Mouse (Mus musculus) testis, adult 2 months (tissue): ENCODE data around the gene Dync1i1.

Experiments used
- CTCF ChIP-seq: fragments of 200-500 bp; IDR thresholded peaks from 2 replicates; pipeline ENCODE4 v1.5.1; 2012; ENCODE audit warnings: low read depth, mild to moderate bottlenecking, inconsistent platforms, low read length, moderate library complexity; ENCODE audit not compliant: control insufficient read depth, insufficient read depth, insufficient replicate concordance
- POLR2A ChIP-seq: fragments of 200-500 bp; IDR thresholded peaks from 2 replicates; pipeline ENCODE4 v1.6.1; 2012; ENCODE audit warnings: low read depth, mild to moderate bottlenecking, inconsistent platforms, low read length, moderate library complexity; ENCODE audit not compliant: control insufficient read depth

DNA sequence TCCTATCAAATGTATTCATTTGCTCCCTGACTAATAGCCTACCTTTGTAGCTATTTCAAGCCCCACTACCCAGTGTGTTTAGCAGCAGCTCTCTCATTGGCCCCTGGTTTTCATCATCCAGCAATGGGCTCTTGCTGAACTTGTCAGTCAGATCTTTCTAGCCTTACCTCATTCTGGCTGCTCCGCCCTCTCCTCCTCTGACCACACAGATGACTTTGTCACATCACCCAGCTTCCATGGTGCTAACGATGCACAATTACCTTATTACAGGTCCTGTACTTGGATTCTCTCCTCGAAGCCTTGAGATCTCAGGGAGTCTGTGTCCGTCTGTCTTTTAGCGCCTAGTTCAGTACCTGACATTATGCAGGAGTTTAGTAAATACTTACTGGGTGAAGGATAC is 120.7 kb downstream of the Dync1i1 start:
- TF ChIP-seq CTCF, result no peak
- TF ChIP-seq POLR2A, result no peak
